Mouse (Mus musculus): ENCODE results near the gene Narf. TPM values are rescaled to one million over a fixed set of nuclear protein-coding genes. Genes with fewer than 3 reads are reported as not detected.

Narf gene
- 100 to 1,000 TPM in 1 of 2 experiments, 10 to 100 TPM in 1; 94.7 to 102 TPM for total RNA-seq (2021)
- long read RNA-seq, experiment 1, full-length matches to known transcripts, result 79 of 111 reads
- long read RNA-seq, experiment 1, partial matches to known transcripts, result 20 of 111 reads
- long read RNA-seq, experiment 1, other reads (novel, unspliced or antisense), result 12 of 111 reads
- long read RNA-seq, experiment 2, full-length matches to known transcripts, result 135 of 175 reads
- long read RNA-seq, experiment 2, partial matches to known transcripts, result 5 of 175 reads
- long read RNA-seq, experiment 2, other reads (novel, unspliced or antisense), result 35 of 175 reads

DNA sequence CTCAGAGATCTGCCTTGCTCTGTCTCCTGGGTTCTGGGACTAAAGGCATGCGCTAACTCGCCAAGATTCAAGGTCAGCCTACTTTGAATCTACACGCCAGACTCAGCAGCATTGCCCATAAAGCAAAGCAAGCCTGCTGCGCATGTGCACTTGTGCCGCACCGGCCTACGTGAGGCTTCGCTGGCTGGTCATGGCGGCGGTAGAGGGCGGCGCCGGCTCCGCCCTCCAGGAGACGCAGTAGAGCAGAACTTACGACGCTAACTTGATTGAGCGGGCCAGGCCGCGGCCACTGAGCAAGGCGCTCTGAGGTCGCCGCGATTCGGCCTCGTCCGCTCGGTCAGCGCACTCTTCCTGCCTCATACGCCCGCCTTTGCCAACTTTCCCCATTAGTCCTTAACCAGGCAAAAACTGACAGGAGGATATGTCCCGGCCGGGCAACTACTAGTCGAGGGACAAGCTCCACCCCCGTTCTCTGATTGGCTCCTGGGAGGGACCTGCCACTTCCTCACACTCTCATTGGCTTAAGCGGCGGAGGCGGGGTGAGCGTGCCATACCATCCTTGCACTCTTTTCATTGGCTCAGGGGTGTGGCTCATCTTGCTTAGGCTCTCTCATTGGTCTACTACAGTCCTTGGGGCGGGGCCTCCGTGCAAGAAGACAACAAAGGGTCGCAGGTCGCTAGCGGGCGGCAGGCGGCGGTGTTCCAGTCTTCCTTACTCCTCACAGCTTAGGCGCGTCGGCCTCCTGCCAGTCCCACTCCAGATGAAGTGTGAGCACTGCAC lies at the start of gene Narf:
TSS of gene Narf (plus strand) at position 690 of the 781 bp plus-strand sequence.
- intact Hi-C loops (cut with DNase I), result loop anchor here (5.0 kb wide), 1 partner anchor 116 kb away; the partner anchor contains the start of gene Wdr45b
- peak; percentile 98 to 99 for DNase-seq

DNA sequence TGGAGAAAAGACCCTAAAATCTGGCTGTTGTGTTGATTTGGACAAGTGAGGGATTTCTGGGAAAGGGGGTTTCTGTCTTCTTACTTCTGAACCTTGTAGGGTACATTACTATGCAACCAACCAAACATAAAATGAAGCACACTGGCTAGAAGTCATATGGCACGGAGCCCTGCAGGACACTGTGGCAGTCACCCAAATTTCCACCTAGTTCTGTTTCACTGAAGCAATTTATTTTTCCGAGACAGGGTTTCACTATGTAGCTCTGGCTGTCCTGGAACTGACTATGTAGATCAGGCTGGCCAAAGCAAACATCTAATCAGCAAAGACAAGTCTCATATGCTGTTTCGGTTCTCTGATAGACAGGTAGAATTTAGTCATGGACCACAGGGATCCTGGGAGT lies 47.4 kb upstream of the Narf start:
- intact Hi-C loops (cut with DNase I), result no loop called here
- DNase-seq, result no peak

DNA sequence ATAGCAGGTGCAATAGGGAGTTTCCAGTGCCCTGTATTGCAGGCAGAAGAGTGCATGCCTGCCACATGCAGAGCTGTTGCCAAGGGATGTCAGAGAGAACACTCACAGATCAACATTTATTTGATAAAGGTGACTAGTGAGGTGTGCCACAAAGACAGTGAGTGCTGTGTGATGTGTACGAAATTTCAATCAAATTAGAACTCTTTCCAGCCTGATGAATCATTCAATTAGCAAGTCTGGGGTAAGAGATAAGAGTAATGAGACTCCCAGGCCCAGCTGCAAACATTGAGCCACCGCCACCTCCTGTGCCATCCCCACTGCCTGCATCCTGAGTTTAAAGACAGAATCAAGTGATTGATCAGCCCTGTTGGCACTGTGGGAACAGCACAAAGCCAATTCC lies 44.3 kb upstream of the Narf start:
- no peak for DNase-seq
- intact Hi-C loops (cut with DNase I), result no loop called here

DNA sequence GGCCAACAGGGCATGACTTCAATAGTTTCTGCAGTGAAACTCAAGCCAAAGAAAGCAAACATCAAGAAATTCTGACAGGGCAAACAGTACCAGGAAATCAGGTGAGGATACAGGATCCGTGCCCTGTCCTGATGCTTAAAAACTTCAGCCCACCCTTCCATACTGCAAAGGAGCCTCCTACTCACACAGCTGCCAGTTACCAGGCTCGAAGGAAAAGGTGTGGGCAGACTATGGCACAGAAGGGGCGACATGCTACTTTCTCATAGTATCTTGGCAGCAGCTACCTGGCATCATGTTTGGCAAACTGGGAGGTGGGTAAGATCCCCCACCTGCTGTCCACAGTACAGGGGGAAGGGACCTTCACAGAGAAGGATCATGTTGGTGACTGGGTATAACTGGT lies 43.6 kb upstream of the Narf start:
- no peak for DNase-seq
- intact Hi-C loops (cut with DNase I), result no loop called here

DNA sequence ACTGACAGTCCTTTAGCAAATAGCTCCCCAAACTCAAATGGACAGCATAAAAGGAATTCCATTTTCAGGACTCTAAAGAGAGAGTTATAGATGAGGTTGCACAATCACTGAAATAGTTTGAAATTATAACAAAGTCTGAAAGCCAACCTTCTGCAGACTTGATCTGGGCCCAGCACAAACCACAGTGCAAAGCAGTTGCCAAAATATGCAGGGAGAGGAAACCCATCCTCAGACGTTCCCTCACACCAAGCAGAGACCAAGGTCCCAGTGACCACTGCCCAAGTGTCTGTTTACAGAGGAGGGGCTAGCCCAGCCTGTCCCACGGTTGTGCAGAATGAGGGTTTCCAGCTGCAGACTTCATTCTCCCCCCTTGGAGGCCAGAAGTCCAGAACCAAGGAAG lies 38.4 kb upstream of the Narf start:
- no peak for DNase-seq
- intact Hi-C loops (cut with DNase I), result no loop called here

DNA sequence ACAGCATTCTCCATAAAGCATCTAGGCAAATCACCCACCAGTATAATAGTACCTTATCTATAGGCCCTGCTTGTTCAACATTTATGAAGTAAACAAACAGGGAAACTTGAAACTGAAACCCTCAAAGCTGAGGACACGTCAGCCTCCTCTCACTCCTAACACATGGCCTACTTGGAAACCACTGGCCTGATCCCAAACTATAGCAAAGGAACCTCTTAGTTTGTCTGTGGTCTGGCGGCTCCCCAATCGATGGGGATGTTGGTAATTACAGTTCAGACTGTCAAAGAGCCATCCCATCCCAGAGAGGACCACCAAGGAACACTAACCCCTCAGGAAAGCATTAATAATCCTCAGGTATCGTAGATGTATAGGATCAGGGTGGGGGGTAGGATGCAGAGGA lies 37.2 kb upstream of the Narf start:
- intact Hi-C loops (cut with DNase I), result loop anchor here (5.0 kb wide), 4 partner anchors 53 to 308 kb away; partner anchors contain the start of gene Tex19.1
- no peak for DNase-seq

DNA sequence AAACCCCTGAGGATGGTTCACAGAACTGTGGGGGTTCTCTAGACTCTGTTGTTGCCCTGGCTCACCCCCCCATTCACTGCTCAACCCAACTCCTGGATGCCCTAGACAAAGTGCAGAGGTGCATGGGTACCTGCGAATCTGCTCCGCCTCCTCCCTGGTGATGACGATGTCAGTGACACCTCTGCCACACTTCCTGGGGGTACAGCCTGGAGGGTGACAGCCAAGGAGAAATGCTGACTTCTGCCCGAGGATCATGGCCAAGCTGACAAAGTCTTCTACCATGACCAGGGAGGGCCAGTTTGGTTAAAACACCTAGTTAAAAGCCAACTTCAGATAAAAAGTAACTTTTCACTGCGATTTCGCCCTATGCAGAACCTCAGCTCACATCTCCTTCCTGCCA lies 36.3 kb upstream of the Narf start:
- DNase-seq, result no peak
- intact Hi-C loops (cut with DNase I), result loop anchor here (5.0 kb wide), 4 partner anchors 53 to 308 kb away; partner anchors contain the start of gene Tex19.1

DNA sequence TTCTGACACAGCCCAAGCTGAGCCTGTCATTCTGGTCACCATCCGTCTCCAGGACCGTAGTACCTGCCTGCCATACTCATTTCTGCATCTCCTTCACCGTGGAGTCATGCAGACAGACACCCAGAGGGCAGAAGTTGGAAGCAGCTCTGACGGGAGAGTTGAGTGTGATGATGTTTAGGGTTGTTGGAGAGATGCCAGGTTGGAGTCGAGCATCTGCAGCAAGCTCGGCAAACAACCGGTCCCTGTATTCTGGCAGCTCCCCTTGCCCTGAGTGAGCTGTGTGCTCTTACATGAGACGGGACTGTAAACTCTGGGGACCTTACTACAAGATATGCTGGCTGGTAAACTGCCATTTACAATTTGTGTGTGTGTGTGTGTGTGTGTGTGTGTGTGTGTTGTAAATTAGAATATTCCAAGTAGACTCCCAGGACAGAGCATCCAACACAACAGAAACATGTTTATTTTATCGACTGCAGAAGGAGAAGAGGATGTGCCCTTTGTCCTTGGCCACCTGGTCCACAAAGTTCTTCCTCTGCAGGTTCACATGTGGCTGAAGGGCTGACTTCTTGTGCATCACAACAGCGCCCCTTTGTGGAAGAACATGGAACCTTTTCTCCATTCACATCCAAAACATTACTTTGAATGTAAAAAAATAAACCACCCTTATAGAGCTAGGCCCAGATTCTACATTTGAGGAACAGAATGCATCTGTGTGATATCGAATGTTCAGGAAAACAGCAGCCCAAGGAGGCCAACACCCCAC lies 35.4 kb upstream of the Narf start:
- intact Hi-C loops (cut with DNase I), result loop anchor here (5.0 kb wide), 4 partner anchors 54 to 309 kb away; partner anchors contain the start of gene Tex19.1
- DNase-seq, result no peak

DNA sequence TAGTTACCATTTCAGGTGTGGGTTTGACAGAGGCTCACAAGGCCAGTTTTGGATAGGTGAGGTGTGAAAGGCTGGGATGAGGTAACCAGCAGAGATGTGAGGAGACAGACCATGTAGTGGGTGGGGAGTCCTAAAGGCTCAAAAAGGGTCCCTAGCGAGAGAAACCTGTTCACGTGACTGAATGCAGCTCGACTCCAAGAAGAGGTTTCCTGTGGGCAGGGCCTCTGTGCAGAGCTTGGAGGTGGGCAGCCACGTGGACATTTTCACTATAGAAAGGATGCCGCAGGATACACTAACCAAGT lies 33.2 kb upstream of the Narf start:
- no peak for DNase-seq
- intact Hi-C loops (cut with DNase I), result loop anchor here (5.0 kb wide), 4 partner anchors 57 to 312 kb away; partner anchors contain the start of gene Tex19.1

DNA sequence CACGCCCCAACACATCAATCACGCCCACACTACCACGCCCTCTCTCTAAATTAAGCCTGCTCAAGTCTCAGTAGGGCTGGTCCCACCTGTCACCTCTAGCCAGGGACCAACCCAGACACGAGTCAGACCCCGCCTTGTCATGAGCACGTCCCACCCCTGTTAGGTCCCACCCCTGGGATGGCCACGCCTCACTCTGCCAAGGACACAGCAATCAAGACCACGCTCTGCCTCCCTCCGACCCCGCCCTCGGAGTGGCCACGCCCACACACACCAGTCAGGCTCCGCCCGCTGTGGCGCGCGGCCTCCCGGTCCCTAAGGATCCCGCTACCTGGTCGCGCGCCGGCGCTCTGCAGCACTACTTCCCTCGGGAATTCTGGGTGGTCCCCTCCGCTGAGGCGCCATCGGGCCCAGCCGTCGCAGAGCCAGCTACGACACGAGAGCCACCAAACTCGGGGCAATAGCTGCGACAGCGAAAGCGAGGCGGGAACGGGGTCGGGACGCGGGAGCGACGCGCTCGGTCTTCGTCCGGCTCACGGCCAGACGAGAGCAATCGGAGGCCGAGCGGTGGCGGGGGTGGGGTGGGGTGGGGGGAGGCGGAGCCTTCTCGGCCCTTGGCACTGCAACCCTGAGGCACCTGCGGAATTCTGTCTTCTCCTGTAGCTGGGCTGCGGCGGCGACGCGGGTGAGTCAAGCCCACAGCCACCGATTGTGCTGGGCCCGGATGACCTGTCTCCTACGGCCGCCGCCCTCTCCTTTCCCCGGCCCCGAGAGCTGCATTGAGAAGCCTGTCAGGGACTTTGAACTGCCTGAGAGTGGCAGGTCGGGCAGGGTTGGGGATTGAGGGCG lies 32.7 kb upstream of the Narf start, which contains the start of the genes Hexdc and Ogfod3:
TSS of gene Hexdc (plus strand) at position 273 of the 846 bp plus-strand sequence.
TSS of gene Ogfod3 (minus strand) at position 551 of the 846 bp plus-strand sequence.
- intact Hi-C loops (cut with DNase I), result loop anchor here (5.0 kb wide), 4 partner anchors 57 to 312 kb away; partner anchors contain the start of gene Tex19.1
- peak; percentile 92 to 94 for DNase-seq

DNA sequence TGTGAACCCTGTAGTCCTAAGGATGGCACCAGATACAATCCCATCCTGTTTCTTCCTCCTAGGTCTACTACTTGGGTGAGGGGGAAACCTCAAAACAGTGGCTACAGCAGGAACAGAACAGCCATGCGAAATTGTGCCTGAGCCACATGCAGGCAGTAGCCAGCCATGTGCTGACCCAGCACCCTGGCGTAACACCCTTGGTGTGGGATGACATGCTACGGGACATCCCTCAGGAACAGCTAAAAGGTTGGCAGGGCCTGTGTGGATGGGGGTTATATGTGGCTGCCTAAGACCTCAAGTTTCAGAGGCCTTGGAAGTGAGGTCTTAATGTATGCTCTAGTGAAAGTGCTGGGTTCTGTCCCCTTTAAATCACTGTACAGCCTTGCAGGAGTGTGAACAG lies 20.2 kb upstream of the Narf start:
- intact Hi-C loops (cut with DNase I), result no loop called here
- DNase-seq, result no peak

DNA sequence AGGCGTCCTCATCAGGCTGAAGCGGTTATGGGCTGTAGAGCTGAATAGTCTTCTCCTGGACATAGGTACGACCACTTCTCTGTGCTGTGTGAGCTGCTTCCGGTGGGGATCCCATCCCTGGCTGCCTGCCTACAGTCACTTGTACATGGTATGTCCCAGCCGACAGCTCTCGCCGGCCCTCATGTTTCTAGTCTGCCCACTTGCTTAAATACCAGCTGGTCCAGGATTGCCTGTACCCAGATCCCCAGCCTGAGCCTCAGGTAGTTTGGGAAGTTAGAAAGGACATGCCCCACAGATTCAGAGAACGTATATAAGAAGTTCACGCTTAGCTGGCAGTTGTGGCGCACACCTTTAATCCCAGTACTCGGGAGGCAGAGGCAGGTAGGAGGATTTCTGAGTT lies 17.3 kb upstream of the Narf start:
- intact Hi-C loops (cut with DNase I), result no loop called here
- DNase-seq, result no peak

DNA sequence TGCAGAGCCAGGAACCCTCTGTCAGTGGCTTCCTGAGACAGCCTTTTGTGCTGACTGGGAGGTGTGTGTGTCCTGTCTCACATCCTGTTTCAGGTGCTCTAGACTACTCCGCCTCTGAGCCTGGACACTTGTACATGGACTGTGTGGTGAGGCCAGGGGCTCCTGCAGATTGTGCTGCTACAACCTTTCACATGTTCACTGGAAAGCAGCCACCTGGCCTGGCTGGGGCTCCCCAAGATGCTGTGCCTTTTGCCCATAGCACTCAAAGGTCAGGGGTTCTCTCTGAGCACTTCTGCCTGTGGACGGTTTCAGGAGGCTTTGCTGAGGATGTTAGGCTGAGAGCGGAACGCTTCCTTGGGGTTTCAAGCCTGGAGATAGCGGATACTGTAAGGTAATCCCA lies 16.3 kb upstream of the Narf start:
- DNase-seq, result no peak
- intact Hi-C loops (cut with DNase I), result no loop called here

DNA sequence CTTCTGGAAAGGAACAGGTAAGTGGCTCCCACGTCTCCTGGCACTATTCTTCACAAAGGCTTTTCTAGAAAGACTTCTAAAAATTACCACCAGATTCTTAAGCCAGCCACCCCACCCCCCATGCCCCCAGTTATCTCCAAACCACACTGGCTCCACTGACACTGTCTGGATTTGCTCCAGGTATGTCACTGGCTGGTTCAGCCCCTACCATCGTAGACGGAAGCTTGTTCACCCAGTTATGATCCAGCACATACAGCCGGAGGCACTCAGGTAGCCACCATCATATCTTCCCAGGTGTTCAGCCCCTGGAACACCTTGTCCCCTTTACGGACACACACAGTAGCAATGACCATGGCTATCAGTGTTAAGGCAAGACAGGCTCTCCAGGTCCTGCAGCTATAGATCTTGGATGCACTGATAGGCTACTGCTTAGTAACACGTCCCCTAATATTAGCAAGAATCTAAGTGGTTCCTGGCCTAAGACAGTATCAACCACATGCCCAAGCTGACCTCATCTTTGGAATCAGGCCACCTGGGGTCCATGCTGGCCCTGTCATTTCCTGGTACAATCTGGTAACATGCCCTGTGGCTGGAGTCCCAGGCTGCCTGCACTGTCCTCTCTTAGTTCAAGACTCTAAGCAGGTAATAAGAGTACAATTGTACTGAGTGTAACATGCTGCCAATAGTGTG lies 15.6 kb upstream of the Narf start:
- intact Hi-C loops (cut with DNase I), result no loop called here
- DNase-seq, result no peak

DNA sequence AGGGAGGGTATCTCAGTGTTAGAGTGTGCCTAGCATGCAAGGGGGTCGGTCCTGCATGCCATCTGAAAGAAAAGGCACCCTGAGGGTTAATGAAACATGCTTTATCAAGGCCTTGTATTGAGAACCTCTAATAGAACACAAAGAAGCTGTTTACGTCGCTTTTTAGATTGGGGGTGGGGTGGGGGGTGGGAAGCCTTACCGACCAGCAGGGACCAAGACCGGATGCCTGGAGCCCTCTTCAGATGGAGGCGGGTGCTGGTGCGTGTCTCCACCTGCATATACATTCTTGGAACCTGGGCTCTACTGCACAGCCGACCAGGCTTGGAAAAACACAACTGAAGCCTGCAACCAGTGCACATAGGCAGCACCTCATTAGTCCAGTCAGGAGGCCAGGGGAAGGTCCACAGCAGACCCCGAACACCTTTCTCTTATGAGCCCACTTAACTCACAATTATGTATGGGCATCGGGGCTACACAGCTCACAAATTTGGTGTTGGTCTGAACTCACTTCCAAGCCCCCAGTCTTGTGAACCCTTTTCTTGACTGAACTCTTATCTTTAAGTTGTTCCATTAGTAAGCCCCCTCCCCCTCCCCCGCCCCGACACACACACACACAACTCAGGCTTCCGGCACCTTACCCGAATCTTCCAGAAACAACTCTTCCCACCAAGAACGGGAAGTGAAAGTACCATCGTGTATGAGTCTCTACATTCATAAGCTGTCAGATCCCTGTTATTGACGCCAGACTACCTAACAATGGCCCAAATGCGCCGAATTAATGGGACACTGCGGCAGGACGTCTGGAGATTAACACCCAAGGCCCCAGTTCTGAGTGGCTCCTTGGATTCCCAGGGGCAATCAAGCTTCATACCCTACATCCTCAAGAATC lies 8.7 kb upstream of the Narf start:
- intact Hi-C loops (cut with DNase I), result no loop called here
- DNase-seq, result no peak

DNA sequence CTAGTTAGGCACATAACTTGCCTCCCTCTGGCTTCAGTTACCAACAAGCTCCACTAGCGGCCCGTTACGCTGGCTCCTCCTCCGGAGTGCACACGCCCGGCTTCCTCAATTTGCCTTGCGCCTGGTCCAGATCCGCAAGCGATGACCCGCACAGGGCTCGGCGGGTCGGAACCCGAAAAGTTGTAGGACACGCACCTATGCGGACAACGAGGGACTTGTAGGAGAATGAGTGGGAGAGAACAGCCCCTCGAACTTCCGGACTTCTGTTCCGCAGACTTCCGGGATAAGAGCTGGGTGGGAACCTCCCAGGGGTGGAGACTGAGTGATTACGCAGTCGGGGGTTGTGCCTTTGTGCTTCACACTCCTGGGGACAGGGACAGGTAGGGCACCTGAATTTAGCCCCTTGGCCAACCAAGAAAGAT lies 8.0 kb upstream of the Narf start, which contains the start of gene Cybc1:
TSS of gene Cybc1 (minus strand) at position 305 of the 422 bp plus-strand sequence.
- peak; percentile 46 to 66 for DNase-seq
- intact Hi-C loops (cut with DNase I), result no loop called here

DNA sequence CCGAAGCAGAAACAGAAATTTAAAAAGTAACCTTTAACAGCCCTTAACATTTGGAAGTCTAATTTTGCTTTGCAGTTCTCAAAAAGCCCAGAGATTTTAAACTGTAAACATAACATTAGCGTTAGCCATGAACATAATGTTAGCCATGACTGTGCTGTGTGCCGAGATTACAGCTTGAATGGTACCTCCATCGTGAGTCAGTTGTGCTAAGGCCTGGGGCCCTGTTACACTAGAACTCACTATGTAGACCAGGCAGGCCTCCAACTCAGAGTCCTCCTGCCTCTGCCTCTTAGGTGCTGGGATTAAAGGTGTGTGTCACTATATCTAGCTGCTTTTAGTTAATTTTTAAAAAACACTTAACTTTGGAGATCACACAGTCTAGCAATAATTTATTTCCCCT lies 5.9 kb upstream of the Narf start:
- DNase-seq, result no peak
- intact Hi-C loops (cut with DNase I), result no loop called here

DNA sequence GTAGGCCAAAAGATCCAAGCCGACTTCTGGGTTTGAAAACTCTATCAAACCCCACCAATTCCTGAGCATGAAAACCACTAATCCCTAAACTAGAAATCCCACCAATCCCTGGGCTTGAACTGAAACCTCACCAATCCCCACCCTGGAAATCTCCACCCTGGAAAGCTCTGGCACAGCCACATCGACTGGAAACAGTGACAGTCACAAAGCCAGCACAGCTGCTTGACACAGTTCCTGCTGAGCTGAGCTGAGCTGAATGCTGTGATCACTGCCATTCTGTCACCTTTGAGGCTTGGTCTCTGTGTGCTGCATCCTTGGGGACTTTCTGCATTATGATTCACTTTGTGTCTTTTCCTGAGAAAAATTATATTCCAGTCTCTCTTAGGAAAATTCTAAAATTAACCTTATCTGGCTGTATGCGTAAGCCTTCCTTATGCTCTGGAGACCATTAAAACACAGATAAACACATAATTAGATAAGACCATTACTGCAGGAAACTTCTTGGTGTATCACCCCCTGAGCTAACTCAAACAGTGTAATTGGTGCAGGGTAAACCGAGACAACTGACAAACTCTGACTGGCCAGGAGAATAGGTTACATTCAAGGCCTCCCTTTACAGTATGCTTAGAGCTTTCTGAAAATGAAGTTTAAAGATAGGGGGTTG lies 5.3 kb upstream of the Narf start:
- intact Hi-C loops (cut with DNase I), result no loop called here
- DNase-seq, result no peak
